Mouse (Mus musculus) brain, adult 2 months (tissue): ENCODE measurements around the gene Rin2.
A peak's percentile ranks its signal among the peaks of the same experiment; 100 is the strongest.

ENCODE experiments used
- DNase-seq: peaks from one replicate; pipeline ENCODE4 v3.0.0; 2011; ENCODE audit warnings: low read depth, low spot score

The Rin2 gene

GRCm38 (mm10) chr2:145675142-145675755 lies at the start of gene Rin2:
Rin2 (plus strand) TSS chr2:145675215.
- peak; percentile 24 for DNase-seq

- DNase-seq, result no peak
These were observed 43.8 kb upstream of the Rin2 start for GRCm38 (mm10) chr2:145631123-145631798.

GRCm38 (mm10) chr2:145631799-145632174 lies 43.2 kb upstream of the Rin2 start:
- no peak for DNase-seq

- no peak for DNase-seq
These were observed 41.2 kb upstream of the Rin2 start for GRCm38 (mm10) chr2:145633811-145634210.

- no peak for DNase-seq
These were observed 34.6 kb upstream of the Rin2 start for GRCm38 (mm10) chr2:145640255-145640984.

GRCm38 (mm10) chr2:145655373-145655960 lies 19.5 kb upstream of the Rin2 start:
- no peak for DNase-seq

GRCm38 (mm10) chr2:145656121-145656520 lies 18.9 kb upstream of the Rin2 start:
- DNase-seq, result no peak

- DNase-seq, result no peak
These were observed 18.3 kb upstream of the Rin2 start for GRCm38 (mm10) chr2:145656716-145657115.

GRCm38 (mm10) chr2:145661242-145661641 lies 13.8 kb upstream of the Rin2 start:
- no peak for DNase-seq

- DNase-seq, result no peak
These were observed 11.1 kb upstream of the Rin2 start for GRCm38 (mm10) chr2:145663899-145664298.

GRCm38 (mm10) chr2:145664311-145664710 lies 10.7 kb upstream of the Rin2 start:
- no peak for DNase-seq

GRCm38 (mm10) chr2:145668135-145668534 lies 6.9 kb upstream of the Rin2 start:
- DNase-seq, result no peak

GRCm38 (mm10) chr2:145670131-145670530 lies 4.9 kb upstream of the Rin2 start:
- DNase-seq, result no peak

GRCm38 (mm10) chr2:145674496-145675141 lies 396 bp upstream of the Rin2 start:
- DNase-seq, result no peak

- DNase-seq, result peak; percentile 60
These were observed 935 bp downstream of the Rin2 start for GRCm38 (mm10) chr2:145675756-145676543.

- DNase-seq, result no peak
These were observed 1.5 kb downstream of the Rin2 start for GRCm38 (mm10) chr2:145676544-145676925.

GRCm38 (mm10) chr2:145676936-145677335 lies 1.9 kb downstream of the Rin2 start:
- DNase-seq, result no peak

- no peak for DNase-seq
These were observed 5.1 kb downstream of the Rin2 start for GRCm38 (mm10) chr2:145680141-145680540.

- DNase-seq, result no peak
These were observed 5.7 kb downstream of the Rin2 start for GRCm38 (mm10) chr2:145680762-145681161.

GRCm38 (mm10) chr2:145681626-145682025 lies 6.6 kb downstream of the Rin2 start:
- DNase-seq, result no peak

GRCm38 (mm10) chr2:145682924-145683323 lies 7.9 kb downstream of the Rin2 start:
- no peak for DNase-seq
